ENCODE assay signal across 8 mouse cellular contexts in the genomic region with DNA sequence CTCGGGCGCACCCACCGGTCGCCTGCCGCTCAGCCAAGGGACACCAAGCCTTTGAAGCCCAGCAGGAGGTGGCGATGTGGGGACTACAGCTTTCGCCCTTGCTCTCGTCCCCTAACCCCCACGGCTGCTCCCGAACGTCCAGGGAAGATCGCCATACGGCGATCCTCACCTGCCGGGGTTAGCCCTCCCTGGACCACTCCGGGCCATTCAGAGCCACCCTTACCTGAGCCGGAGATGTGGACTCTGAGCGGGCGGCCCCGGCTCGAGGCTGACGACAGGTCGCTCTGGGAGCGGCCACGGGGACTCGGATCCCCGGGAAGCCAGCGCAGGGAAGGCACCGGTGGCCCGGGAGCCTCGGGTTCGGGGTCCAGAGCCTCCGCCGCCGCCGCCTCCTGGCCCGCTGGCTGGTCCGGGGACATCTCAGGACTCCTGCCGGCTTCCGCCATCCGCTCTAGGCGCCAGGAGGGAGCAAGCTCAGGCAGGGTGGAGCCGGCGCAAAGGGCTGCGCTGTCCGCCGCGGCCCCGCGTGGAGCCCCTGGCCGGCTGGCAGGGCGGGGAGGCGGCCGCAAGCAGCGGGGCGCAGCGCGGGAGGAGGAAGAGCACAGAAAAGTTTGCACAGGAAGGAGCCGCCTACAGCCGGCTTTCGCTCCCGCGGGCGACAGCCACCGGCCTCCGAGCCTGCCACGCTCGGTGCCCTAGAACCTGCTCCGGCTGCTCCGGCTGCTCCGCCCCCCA. TPM values are rescaled to one million over a fixed set of nuclear protein-coding genes. Genes with fewer than 3 reads are reported as not detected.
A peak's percentile ranks its signal among the peaks of the same experiment; 100 is the strongest.
DNase-seq lines count a peak whose midpoint lies in the region; ATAC-seq and TF ChIP-seq lines count a peak whose summit lies in the region.

A gene (minus strand): TSS at position 580 of the 735 bp plus-strand sequence.

- peaks cover 9% of the 10 kb centered on the region for H3K4me1 ChIP-seq in bone marrow, adult 2 months (ENCODE audit: control insufficient read depth, insufficient read depth, low read length)
- H3K4me1 ChIP-seq in forebrain, embryonic 14.5 days (ENCODE audit: control insufficient read depth, insufficient read depth, low read length), result no peaks in the 10 kb centered on the region; the same call in none of the 2 replicates

- H3K9me3 ChIP-seq in forebrain, embryonic 14.5 days (replicated peaks; ENCODE audit: control insufficient read depth, low read length), result no peaks in the 10 kb centered on the region

- H3K9ac ChIP-seq in forebrain, embryonic 14.5 days (ENCODE audit: low read length), result peak within 1 kb of the TSS; percentile 79

- TF ChIP-seq POLR2A in bone marrow, adult 2 months (IDR thresholded peaks at IDR 0.05; ENCODE audit: borderline replicate concordance, control insufficient read depth, low read depth, low read length), result no peak

- H3K27me3 ChIP-seq in forebrain, embryonic 14.5 days (replicated peaks; ENCODE audit: control insufficient read depth, insufficient read depth, low read length), result peaks cover 13% of the 10 kb centered on the region

- no peaks in the 10 kb centered on the region for H3K36me3 ChIP-seq in forebrain, embryonic 14.5 days (ENCODE audit: control insufficient read depth, insufficient read depth, low read length)

- peak within 1 kb of the TSS; percentile 100 for H3K4me2 ChIP-seq in forebrain, embryonic 14.5 days (ENCODE audit: low read length)

- ATAC-seq in forebrain, embryonic 14.5 days, result peak; percentile 83
- peak; percentile 24 to 54; a peak in 3 of 4 replicates for ATAC-seq in hematopoietic stem cell, adult 5-6 weeks (replicated peaks in 1 of 2; ENCODE audit: insufficient read depth in 1 of 2, low FRiP score in 2 of 2, low TSS enrichment in 1 of 2, low read depth in 1 of 2, poor library complexity in 2 of 2, severe bottlenecking in 2 of 2)

- H3K4me3 ChIP-seq in bone marrow, adult 2 months (replicated peaks; ENCODE audit: control insufficient read depth, low read depth, low read length), result peak within 1 kb of the TSS; percentile 63
- H3K4me3 ChIP-seq in forebrain, embryonic 14.5 days (ENCODE audit: low read depth, low read length), result peak within 1 kb of the TSS; percentile 66

- peak; percentile 40 for DNase-seq in CD8-positive naive resting alpha-beta T cell, adult 2 months (ENCODE audit: low read depth in 2 of 2, low spot score in 2 of 2)
- peak; percentile 39 for DNase-seq in forebrain, embryonic 14.5 days (ENCODE audit: low spot score)
- peak; percentile 12 to 16 for DNase-seq in layer of hippocampus, postnatal 36 days
- DNase-seq in lung, postnatal 36 days, result peak; percentile 32
- peak; percentile 66 for DNase-seq in retina, embryonic 14.5 days (ENCODE audit: low spot score)
- peak; percentile 49 for DNase-seq in urinary bladder, postnatal 14 days (ENCODE audit: low spot score)

- WGBS in bone marrow, adult 2 months, result under 1% methylated on average over 71 of the region's 71 CpGs
- WGBS in forebrain, embryonic 14.5 days, result under 1% methylated on average over 66 of the region's 71 CpGs

- TF ChIP-seq CTCF in bone marrow, adult 2 months (IDR thresholded peaks at IDR 0.05; ENCODE audit: control insufficient read depth, insufficient read depth, low read length), result no peak

- H3K27ac ChIP-seq in bone marrow, adult 2 months (ENCODE audit: control insufficient read depth, insufficient read depth, low read depth, low read length, poor library complexity), result peak within 1 kb of the TSS; percentile 55
- no peak within 1 kb of the TSS for H3K27ac ChIP-seq in forebrain, embryonic 14.5 days (ENCODE audit: low read depth, low read length)

RNA-seq across cellular contexts. Expression of the gene that starts here (rescaled TPM):
- polyA plus RNA-seq in bone marrow, adult 2 months (2011; ENCODE audit: insufficient read depth, insufficient read length, low replicate concordance, missing spikeins), result 7.5 and 12.8 TPM in 2 replicates
- 7.2 and 9.0 TPM in 2 replicates for polyA plus RNA-seq in forebrain, embryonic 14.5 days (2014; fragmentation: Nextera tagmentation; extraction: Ambion mirVana)
- 36.4 and 43.2 TPM in 2 replicates for total RNA-seq in hematopoietic stem cell, adult 5-6 weeks (2017)
- total RNA-seq in layer of hippocampus, postnatal 36 days (2021), result 10 to 100 TPM; 23.3 to 24.5 TPM

Comparison
In these comparisons a context has a peak if more than half of its experiments do, and no peak if none do; other contexts are left out.
1. DNase-seq: peak in every context shown above with its lines; median percentile 66 in retina, embryonic 14.5 days; 49 in urinary bladder, postnatal 14 days; 40 in CD8-positive naive resting alpha-beta T cell, adult 2 months; 39 in forebrain, embryonic 14.5 days; 32 in lung, postnatal 36 days; 14 in layer of hippocampus, postnatal 36 days.